Mouse (Mus musculus) lung, postnatal 0 days (tissue): ENCODE data around the gene Gm39115. TPM values are rescaled to one million over a fixed set of nuclear protein-coding genes. Genes with fewer than 3 reads are reported as not detected.
"Not testable (repeated sequence)": the region's sequence is repeated elsewhere in the genome, so short reads cannot be mapped to it uniquely, and the experiment has no call there.

Experiments used
- ATAC-seq: fragments of 200-750 bp; cut with Nextera tagmentation; 2 replicates; pipeline ENCODE4 v1.8.0; 2017; ENCODE audit warnings: moderate library complexity
- DNase-seq: peaks from one replicate; pipeline ENCODE4 v3.0.0-alpha.2; 2016; ENCODE audit warnings: low spot score
- H3K27ac ChIP-seq: fragments of 300-500 bp; sonication (generic); 2 replicates; pipeline ENCODE4 v1.5.1; 2014; ENCODE audit warnings: antibody characterized with exemption, mild to moderate bottlenecking, low read length, mixed read lengths
- H3K27me3 ChIP-seq: fragments of 300-500 bp; sonication (generic); replicated peaks from 2 replicates; pipeline ENCODE4 v1.6.1; 2014; ENCODE audit warnings: low read length, mixed read lengths; ENCODE audit not compliant: insufficient read depth
- H3K36me3 ChIP-seq: fragments of 300-500 bp; sonication (generic); 2 replicates; pipeline ENCODE4 v1.6.1; 2014; ENCODE audit warnings: low read length, mixed read lengths; ENCODE audit not compliant: insufficient read depth
- H3K4me1 ChIP-seq: fragments of 300-500 bp; sonication (generic); 2 replicates; pipeline ENCODE4 v1.6.1; 2014; ENCODE audit warnings: antibody characterized with exemption, low read depth, low read length, mixed read lengths; ENCODE audit not compliant: insufficient read depth
- H3K4me2 ChIP-seq: fragments of 300-500 bp; sonication (generic); replicated peaks from 2 replicates; pipeline ENCODE4 v1.6.1; 2014; ENCODE audit warnings: low read depth, mild to moderate bottlenecking, low read length, moderate library complexity, mixed read lengths
- H3K4me3 ChIP-seq: fragments of 300-500 bp; sonication (generic); 2 replicates; pipeline ENCODE4 v1.5.1; 2014; ENCODE audit warnings: low read depth, low read length
- H3K9ac ChIP-seq: fragments of 300-500 bp; sonication (generic); replicated peaks from 2 replicates; pipeline ENCODE4 v1.6.1; 2014; ENCODE audit warnings: low read depth, mild to moderate bottlenecking
- H3K9me3 ChIP-seq: fragments of 300-500 bp; sonication (generic); 2 replicates; pipeline ENCODE4 v1.6.1; 2016; ENCODE audit warnings: low read length, mixed read lengths
- CTCF ChIP-seq: IDR thresholded peaks from 2 replicates; pipeline ENCODE4 v1.5.1; 2016; ENCODE audit warnings: antibody characterized with exemption, mild to moderate bottlenecking
- EP300 ChIP-seq: IDR thresholded peaks from 2 replicates; pipeline ENCODE4 v1.6.1; 2016; ENCODE audit warnings: antibody characterized with exemption, mild to moderate bottlenecking, control low read depth
- WGBS: fragments of 180-500 bp; shearing (Covaris S2); extraction: QIAGEN DNeasy Blood & Tissue Kit; methylation state at CpG from one replicate; pipeline ENCODE4 v1.1.7; 2014; 5-methylcytosine and 5-hydroxymethylcytosine counted together
- polyA plus RNA-seq: library from polyadenylated mRNA; unstranded; fragments of >200 nt; fragmentation: Nextera tagmentation; extraction: Ambion mirVana; gene quantifications from 2 replicates; pipeline ENCODE4 v1.2.1, GENCODE M21; 2015

Gm39115 gene
- not detected in 2 replicates for polyA plus RNA-seq

DNA sequence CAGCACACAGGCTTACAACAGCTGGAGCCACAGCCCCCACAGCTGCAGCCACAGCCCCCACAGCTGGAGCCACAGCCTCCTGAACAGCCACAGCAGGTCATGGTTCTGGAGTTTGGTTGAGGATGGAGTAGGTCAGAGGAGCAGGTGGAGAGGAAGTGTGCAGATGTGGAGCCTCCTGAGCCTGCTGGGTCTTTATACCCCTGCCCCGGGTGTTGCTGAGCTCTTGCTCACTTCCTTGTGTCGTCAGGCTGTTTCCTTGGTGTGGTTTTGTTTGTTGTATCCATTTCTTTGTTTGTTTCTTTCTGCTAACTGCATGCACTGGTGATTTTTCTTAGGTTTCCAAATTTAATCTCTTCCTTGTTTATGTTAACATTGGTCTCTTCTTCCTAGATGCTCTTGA is at the start of gene Gm39115:
TSS of gene Gm39115 (minus strand) at position 101 of the 400 bp plus-strand sequence.
- H3K9ac ChIP-seq, H3K36me3 ChIP-seq, DNase-seq, H3K9me3 ChIP-seq, H3K4me1 ChIP-seq, H3K27me3 ChIP-seq, H3K4me3 ChIP-seq, H3K27ac ChIP-seq, ATAC-seq, H3K4me2 ChIP-seq: not testable (repeated sequence)
- WGBS: 27% methylated on average over 2 of the region's 2 CpGs

DNA sequence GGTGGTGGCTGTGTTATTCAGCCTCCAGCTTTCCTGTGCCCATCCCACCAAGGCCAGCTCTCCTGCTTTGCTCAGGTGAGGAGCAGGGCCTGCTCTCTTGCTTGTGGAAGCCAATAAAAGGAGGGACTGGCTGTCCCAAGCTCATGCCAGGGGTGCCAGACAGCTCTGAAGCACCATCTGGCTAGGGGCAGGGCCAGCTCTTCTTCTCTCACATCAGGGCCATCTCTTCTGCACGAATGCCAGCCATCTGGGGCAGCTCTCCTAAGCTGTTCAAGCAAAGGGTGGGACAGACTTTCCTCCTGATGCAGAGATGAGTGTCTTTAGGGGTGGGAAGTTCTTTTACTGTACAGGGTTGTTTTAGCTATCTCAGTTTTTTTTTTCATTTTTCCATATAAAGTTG is 45.2 kb upstream of the Gm39115 start:
- H3K27me3 ChIP-seq: no peaks in the 10 kb centered on the region
- no peak for ATAC-seq
- no peak overlapping the region for H3K4me2 ChIP-seq
- no peaks in the 10 kb centered on the region for H3K9me3 ChIP-seq
- no peak overlapping the region for H3K4me3 ChIP-seq
- no peak for DNase-seq
- H3K4me1 ChIP-seq: no peaks in the 10 kb centered on the region
- H3K27ac ChIP-seq: no peak overlapping the region
- no peaks in the 10 kb centered on the region for H3K36me3 ChIP-seq
- no peak overlapping the region for H3K9ac ChIP-seq
- WGBS: 19% methylated on average over 1 of the region's 1 CpGs
- TF ChIP-seq EP300: no peak
- no peak for TF ChIP-seq CTCF

DNA sequence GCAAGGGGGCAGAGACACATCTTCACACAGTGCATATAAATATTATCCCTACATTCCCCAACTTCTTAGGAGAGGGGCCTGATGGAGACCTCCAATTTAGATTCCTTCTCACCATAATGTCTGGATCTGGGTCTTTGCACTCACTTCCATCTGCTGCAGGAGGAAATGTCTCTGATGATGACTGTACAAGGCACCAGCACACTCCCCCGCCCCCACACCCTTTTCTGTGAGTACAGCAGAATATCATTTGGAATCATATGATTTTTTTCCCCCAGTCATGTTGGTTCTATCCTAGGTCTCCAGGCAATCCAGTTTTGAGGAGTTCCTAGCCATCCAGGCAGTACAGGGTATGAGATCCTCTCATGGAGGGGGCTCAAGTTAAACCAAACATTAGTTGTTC is 42.9 kb upstream of the Gm39115 start:
- H3K9me3 ChIP-seq: no peaks in the 10 kb centered on the region
- no peak overlapping the region for H3K4me2 ChIP-seq
- H3K9ac ChIP-seq: no peak overlapping the region
- no peak for ATAC-seq
- no peak for DNase-seq
- no peaks in the 10 kb centered on the region for H3K36me3 ChIP-seq
- no peaks in the 10 kb centered on the region for H3K4me1 ChIP-seq
- no peak overlapping the region for H3K4me3 ChIP-seq
- 69% methylated on average over 1 of the region's 1 CpGs for WGBS
- TF ChIP-seq EP300 (no peak), CTCF (no peak)
- no peak overlapping the region for H3K27ac ChIP-seq
- H3K27me3 ChIP-seq: no peaks in the 10 kb centered on the region

DNA sequence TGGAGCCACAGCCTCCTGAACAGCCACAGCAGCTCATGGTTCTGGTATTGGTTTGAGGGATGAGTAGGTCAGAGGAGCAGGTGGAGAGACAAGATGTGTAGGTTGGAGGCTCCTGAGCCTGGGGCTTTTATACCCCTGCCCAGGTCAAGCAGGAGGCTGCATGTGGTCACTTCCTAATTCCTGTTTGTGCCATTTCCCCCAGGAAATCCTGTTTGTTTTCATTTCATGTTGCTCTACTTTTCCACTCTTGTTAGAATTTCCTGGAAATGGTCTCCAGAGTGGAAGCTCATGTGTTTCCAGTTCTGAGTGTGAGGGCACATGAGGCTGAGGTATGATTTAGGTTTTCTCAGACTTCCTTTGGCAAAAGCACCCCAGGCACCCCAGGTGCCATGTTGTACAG is 40.1 kb upstream of the Gm39115 start, which contains the start of gene Krtap5-2:
TSS of gene Krtap5-2 (minus strand) at position 101 of the 400 bp plus-strand sequence.
- not testable (repeated sequence) for DNase-seq, H3K9ac ChIP-seq, H3K36me3 ChIP-seq, H3K9me3 ChIP-seq, H3K27ac ChIP-seq, H3K4me3 ChIP-seq, ATAC-seq, H3K27me3 ChIP-seq, H3K4me2 ChIP-seq, H3K4me1 ChIP-seq

DNA sequence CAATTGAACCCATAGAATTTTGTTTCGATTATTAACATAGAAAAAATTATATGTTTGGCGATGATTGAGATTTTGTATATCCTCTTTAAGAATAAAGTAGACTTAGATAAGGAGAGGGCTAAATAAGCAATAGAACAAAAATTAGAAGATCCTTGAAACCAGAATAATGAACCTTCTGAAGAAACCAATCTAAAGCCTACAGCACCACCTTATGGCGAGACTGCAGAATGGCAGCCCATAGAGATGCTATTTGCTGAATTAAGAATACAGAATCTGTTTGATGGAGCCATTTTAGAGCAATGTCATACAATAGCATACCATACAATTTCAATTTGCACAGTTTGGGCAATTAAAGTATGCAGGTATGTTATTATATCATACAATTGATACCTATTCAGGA is 34.0 kb upstream of the Gm39115 start:
- Histone ChIP-seq H3K4me3 (no peak overlapping the region), H3K27me3 (no peaks in the 10 kb centered on the region), H3K9ac (no peak overlapping the region), H3K4me1 (no peaks in the 10 kb centered on the region), H3K9me3 (no peaks in the 10 kb centered on the region), H3K36me3 (no peaks in the 10 kb centered on the region), H3K4me2 (no peak overlapping the region), H3K27ac (no peak overlapping the region)
- DNase-seq (peak; percentile 12), ATAC-seq (no peak)
- 46% methylated on average over 3 of the region's 3 CpGs for WGBS
- TF ChIP-seq EP300 (no peak), CTCF (peak; percentile 71)

DNA sequence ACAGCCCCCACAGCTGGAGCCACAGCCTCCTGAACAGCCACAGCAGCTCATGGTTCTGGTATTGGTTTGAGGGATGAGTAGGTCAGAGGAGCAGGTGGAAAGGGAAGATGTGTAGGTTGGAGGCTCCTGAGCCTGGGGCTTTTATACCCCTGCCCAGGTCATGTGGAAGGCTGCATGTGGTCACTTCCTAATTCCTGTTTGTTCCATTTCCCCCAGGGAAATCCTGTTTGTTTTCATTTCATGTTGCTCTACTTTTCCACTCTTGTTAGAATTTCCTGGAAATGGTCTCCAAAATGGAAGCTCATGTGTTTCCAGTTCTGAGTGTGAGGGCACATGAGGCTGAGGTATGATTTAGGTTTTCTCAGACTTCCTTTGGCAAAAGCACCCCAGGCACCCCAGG is 29.8 kb upstream of the Gm39115 start, which contains the start of gene Gm4553:
TSS of gene Gm4553 (minus strand) at position 101 of the 400 bp plus-strand sequence.
- H3K9me3 ChIP-seq, H3K9ac ChIP-seq, H3K27me3 ChIP-seq, H3K4me2 ChIP-seq, H3K36me3 ChIP-seq, H3K4me1 ChIP-seq, H3K4me3 ChIP-seq, ATAC-seq, DNase-seq, H3K27ac ChIP-seq: not testable (repeated sequence)

DNA sequence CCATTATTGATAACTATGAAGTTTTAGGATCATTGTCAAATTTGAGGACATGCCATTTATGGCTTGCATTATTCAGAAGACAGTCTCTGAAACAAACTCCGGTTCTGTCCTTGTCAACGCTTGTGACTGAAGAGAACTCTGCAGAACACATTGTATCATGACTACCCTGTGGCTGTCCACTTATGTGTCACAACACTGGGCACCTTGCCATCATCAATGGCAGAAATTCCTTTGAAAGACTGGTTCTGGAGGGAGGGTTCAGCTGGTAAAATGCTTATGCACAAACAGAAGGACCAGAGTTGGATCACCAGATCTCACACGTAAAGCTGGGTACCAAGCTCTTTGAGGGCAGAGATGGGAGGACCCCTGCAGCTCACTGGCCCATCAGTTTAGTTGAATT is 23.5 kb upstream of the Gm39115 start:
- no peak overlapping the region for H3K27ac ChIP-seq
- DNase-seq (no peak), ATAC-seq (no peak)
- H3K27me3 ChIP-seq: no peaks in the 10 kb centered on the region
- no peaks in the 10 kb centered on the region for H3K9me3 ChIP-seq
- H3K4me1 ChIP-seq: no peaks in the 10 kb centered on the region
- no peak overlapping the region for H3K9ac ChIP-seq
- no peak overlapping the region for H3K4me2 ChIP-seq
- no peaks in the 10 kb centered on the region for H3K36me3 ChIP-seq
- TF ChIP-seq CTCF (no peak), EP300 (no peak)
- WGBS: 94% methylated on average over 3 of the region's 3 CpGs
- H3K4me3 ChIP-seq: no peak overlapping the region

DNA sequence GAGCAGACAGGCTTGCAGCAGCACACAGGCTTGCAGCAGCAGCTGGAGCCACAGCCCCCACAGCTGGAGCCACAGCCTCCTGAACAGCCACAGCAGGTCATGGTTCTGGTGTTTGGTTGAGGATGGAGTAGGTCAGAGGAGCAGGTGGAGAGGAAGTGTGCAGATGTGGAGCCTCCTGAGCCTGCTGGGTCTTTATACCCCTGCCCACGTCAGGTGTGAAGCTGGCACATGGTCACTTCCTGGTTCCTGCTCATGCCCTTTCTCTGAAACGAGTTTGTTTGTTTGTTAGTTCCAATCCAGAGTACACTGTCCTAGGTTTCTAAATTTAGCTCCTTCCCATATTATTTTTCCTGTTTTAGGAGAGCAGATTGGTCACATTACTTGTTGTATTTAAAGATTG is 21.2 kb upstream of the Gm39115 start, which contains the start of gene Gm29735:
TSS of gene Gm29735 (minus strand) at position 101 of the 400 bp plus-strand sequence.
- WGBS: 27% methylated on average over 2 of the region's 2 CpGs
- not testable (repeated sequence) for H3K27ac ChIP-seq, H3K4me1 ChIP-seq, H3K4me2 ChIP-seq, ATAC-seq, H3K9me3 ChIP-seq, H3K36me3 ChIP-seq, H3K9ac ChIP-seq, DNase-seq, H3K4me3 ChIP-seq, H3K27me3 ChIP-seq
